Mouse (Mus musculus): ENCODE results near the gene Eif4enif1.
"Not testable (repeated sequence)": the region's sequence is repeated elsewhere in the genome, so short reads cannot be mapped to it uniquely, and the experiment has no call there.

GRCm38 (mm10) chr11:3182707-3183106, 19.5 kb upstream of the Eif4enif1 start:
- not testable (repeated sequence) for TF ChIP-seq CTCF (IDR thresholded peaks at IDR 0.05; ENCODE audit: low read depth, low read length); GATA1 (IDR thresholded peaks at IDR 0.05; ENCODE audit: borderline replicate concordance, low read length); GATA2 (IDR thresholded peaks at IDR 0.05; ENCODE audit: borderline replicate concordance, low read depth, low read length)

Measured in G1E (cell line).